Mouse (Mus musculus) gastrocnemius, postnatal 36 days (tissue): Measurements from ENCODE around the gene Ifitm3. TPM values are rescaled to one million over a fixed set of nuclear protein-coding genes. Genes with fewer than 3 reads are reported as not detected.
A peak's percentile ranks its signal among the peaks of the same experiment; 100 is the strongest.

Experiments
- DNase-seq, 2 experiments: peaks; one replicate each; pipeline ENCODE4 v3.0.0; 2022
- intact Hi-C: fragments of 180-260 bp; cut with DNase I; formaldehyde crosslinking; loops from one replicate; pipeline ENCODE4 v1.15.1; 2025
- long read RNA-seq, 2 experiments: library from polyadenylated mRNA; stranded (forward); transcript quantifications; one replicate each; pipeline ENCODE4 v2.0.0; 2021
- total RNA-seq, 2 experiments: library from RNA; stranded (reverse); gene quantifications; 2 replicates each; pipeline ENCODE4 v1.2.3; 2021

The Ifitm3 gene
- 10 to 100 TPM; 30.2 to 45.6 TPM for total RNA-seq
- long read RNA-seq, experiment 1, transcript Ifitm3-201 (2 exons, 678 nt), result major isoform, 58 of 64 reads
- long read RNA-seq, experiment 1, partial matches to known transcripts, result 6 of 64 reads
- long read RNA-seq, experiment 1, other reads (novel, unspliced or antisense), result 0 of 64 reads
- long read RNA-seq, experiment 2, transcript Ifitm3-201 (2 exons, 678 nt), result major isoform, 41 of 41 reads
- long read RNA-seq, experiment 2, partial matches to known transcripts, result 0 of 41 reads
- long read RNA-seq, experiment 2, other reads (novel, unspliced or antisense), result 0 of 41 reads

DNA sequence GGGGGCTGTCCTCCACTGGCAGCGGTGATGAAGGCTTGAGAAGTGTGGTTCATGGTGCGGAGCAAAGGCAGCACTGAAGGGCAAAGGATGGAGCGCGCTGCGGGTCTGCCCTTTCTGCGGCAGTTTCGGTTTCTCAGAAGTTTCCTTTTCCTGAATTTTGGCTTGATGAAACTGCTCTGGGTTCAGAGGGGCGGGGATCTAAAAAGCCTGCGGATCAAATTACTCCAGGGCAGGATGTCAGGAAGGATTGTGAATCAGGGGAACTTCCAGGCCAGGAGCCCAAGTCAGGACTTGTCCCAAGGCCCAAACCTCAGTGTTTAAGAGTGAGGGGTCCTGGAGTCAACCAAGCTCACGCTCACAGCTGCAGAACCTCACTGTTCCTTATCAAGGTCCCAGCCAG is at the start of gene Ifitm3:
Gene Ifitm3 (minus strand): TSS at position 178 of the 400 bp plus-strand sequence.
- intact Hi-C loops, result loop anchor here (2.0 to 5.0 kb wide), 2 partner anchors 30 to 162 kb away; partner anchors contain the start of gene Rnh1
- peak; percentile 44 to 53 for DNase-seq

DNA sequence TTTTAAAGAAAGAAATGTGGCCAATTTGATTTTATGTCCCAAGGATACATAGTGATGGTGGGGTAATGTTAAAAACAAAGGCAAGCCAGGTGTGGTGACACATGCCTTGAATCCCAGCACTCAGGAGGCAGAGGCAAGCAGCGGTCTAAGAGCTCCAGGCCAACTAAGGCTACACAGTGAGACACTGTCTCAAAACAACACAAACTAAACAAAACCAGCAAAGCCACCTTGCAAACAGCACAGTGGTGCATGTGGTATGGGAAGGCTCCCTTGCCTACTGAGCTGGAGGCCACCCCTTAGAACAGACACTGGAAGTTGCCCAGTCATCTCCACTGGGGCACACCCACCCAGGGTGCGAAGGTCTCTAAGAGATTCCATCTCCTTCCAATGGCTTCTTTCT is 49.4 kb upstream of the Ifitm3 start:
- DNase-seq, result no peak
- intact Hi-C loops, result no loop called here

DNA sequence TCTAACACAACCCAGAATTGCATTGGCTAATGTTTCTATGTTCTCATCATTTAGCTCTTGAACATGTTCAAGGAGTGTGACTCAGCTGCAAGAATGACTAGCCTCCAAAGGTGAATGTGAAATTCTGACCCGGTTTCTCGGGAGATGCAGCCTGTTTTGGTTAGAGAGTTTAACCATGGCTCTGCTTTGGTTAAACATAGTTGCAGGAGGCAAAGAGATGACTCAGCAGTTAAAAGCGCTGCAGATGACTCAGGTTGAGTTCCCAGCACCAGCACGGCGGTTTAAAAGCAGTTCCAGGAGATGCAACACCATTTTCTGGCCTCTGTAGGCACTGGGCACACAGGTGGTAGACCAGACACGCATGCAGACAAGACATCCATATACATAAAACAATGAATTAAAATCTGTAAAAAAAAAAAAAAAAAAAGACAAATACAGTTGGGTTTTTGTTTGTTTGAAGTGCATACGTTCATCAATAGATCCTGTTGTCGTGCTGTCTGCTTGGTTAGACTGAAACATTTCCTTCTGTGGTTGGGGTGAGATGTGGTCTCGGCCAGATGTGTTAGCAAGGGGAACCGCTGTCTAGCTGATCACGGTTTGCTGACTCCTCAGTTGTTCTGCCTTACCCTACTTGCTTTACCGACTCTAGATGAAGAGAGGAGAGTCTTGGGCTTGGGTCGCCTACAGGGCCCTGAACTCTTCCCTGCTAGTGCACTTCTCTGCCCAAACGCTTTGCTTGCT is 48.2 kb upstream of the Ifitm3 start:
- intact Hi-C loops, result no loop called here
- DNase-seq, result no peak

DNA sequence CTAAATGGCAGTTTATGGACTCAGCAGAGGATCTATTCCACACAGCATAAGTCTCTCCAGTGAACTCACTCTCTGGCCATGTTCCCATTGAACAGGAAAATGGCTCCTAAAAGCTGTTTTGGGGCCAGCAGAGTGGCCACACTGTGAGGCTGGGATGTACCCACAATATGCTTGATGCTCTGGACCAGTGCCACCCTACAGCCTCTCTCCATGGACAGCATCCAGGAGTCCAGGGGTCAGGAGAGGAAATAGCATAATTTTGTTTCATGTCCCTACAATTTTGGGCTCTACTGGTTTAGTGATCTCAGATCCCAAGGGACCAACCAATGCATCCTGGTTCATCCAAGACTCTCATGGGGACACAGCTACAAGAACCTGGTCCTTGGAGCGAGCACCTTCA is 47.0 kb upstream of the Ifitm3 start:
- intact Hi-C loops, result no loop called here
- DNase-seq, result no peak

DNA sequence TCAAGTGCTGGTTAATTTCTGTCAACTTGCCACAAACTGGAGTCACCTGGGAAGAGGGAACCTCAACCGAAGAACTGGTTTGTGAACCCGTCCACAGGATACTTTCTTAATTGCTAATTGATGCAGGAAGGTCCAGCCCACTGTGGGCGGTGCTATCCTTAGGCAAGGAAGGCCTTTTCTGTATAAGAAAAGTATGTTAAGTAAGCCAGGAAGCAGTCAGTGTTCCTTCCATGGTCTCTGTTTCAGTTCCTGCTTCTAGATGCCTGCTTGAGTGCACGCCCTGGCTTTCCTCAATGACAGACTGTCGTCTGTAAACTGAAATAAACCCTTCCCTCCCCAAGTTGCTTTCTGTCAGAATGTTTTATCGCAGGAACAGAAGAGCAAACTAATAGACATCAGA is 46.4 kb upstream of the Ifitm3 start:
- intact Hi-C loops, result no loop called here
- DNase-seq, result no peak

DNA sequence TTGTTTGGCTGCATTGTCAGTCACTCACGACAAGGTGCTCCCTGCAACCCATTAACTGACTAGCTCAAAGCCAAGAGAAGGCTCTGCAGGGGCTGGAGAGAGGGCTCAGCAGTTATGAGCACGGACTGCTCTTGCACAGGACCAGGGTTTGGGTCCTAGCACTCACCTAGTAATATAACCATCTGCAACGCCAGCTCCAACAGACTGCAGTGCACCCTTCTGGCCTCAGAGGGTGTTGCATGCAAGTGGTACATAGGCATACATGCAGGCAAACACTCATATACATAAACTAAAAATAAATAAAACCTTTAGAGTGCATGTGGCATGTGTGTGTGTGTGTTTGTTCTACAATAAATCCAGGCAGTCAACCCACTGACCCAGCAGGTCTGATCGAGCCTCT is 45.2 kb upstream of the Ifitm3 start:
- no peak for DNase-seq
- intact Hi-C loops, result no loop called here

DNA sequence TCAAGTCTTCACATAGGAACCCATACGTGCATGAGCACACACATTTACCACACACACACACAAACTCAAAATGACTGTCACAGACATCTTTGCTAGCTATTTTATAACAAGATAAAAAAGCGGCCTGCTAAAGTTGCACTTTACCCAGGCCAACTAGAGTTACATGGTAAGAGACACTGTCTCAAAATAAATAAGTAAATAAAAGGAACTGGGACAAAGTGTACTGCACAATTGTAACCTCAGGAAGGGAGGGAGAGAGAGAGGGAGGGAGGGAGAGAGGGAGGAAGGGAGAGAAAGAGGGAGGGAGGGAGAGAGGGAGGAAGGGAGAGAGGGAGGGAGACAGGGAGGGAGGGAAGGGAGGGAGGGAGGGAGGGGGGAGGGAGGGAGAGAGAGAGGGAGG is 41.9 kb upstream of the Ifitm3 start:
- intact Hi-C loops, result no loop called here
- DNase-seq, result no peak

DNA sequence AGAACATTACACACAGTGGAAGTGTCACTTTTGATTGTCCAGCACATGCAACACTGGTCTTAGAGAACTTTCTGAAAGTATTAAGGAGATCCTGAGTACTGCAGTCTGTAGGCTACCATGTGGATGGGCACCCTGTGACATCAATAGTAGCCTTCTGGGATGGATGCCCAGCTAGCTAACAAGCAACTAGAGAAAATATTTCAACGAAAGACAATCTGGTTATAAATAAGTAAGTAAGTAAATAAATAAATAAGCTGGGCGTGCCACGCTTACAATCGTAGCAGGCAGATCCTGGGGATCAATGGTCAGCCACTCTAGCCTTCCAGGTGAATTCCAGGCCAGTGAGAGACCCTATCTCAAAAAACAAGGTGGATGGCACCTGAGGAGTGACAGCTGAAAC is 41.4 kb upstream of the Ifitm3 start:
- intact Hi-C loops, result no loop called here
- DNase-seq, result no peak

DNA sequence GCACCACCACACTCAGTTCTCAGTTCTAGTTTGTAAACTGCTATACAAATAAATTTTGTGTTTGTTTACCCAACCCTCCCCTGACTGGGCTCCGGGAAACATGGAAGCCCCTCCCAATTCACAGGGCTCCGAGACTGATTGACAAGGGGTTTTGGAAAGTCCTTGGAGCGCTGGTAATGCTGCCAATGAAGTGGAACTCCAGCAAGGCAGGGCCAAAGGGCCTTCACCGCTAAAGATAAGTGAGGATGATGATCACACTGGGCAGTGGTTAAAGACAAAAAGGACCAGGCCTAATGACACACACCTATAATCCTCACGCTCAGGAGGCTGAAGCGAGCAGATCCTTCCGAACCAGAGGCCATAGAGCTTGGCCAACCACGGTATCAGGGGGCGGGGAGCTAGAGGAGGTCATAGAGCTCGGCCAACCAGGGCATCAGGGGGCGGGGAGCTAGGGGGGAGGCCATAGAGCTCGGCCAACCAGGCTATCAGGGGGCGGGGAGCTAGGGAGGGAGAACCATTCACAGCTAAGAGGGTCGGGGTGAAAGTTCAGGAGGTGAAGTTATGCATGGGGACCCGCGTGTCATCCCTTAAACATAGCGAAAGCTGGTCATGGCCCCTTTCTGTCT is 40.6 kb upstream of the Ifitm3 start:
- DNase-seq, result no peak
- intact Hi-C loops, result no loop called here

DNA sequence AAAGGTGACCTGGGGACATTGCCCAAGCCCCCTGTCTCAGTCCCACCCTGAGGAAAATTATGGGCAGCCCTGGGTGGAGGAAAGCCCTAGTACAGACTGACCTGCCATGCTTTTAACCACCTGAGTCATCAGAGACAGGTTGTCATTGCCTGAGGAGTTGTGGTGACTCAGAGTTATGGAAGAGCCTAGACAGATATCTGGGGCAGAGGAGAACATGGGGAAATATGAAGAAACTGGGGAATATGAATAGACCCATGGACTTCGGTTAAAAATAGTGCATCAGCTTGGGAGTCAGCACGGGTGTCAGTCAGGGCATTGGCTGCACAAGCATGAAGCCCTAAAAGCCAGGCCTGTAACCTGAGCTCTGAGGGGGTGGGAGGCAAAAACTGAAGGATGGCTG is 38.8 kb upstream of the Ifitm3 start:
- no peak for DNase-seq
- intact Hi-C loops, result loop anchor here (5.0 kb wide), 2 partner anchors 92 to 207 kb away; partner anchors contain the start of genes Gm45717 and Ifitm2

DNA sequence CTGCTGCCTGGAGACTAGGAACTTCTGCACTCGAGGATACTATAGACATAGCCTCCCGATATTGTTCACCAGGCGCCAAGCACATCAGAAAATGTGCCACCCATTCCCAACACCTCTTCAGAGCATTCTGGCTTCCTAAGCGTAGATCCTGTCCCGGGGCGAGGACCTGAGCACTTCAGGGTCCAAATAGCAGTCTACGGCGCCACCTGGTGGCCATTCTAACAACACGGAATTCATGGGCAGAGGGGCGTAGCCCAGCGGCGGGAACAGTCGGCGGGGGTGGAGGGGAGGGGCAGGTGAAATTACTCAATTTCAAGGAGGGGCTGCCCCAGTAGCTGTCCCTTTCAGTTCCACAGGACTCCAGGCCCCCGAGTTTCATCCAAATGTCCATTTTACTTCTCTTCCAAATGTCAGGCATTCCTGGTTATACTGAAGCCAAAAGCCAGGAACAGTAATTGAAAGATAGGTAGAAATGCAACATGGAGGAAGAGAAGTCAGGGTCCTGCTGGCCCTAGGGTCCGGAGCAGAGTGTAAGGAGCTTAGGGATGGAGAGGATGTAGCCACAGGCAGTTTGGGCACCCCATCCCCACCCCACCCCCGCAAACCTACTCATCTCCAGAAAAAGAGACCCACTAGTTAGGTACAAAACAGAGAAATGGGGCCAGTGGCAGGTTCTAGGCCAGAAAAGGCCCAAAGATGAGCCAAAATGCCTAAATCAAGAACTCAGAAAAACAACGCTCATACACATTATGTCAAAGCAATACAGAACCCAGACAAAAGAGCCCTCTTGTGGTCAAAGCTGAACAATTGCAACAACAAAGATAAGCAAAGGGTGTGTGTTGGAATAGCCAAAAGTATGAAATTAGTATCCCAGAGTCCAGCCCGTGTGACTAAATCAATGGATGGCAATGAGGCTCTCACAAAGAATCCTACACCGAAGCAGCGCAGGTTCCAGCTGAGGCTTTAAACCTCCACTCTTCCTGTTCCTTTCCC is 38.0 kb upstream of the Ifitm3 start:
- intact Hi-C loops, result loop anchor here (5.0 kb wide), 2 partner anchors 91 to 206 kb away; partner anchors contain the start of genes Gm45717 and Ifitm2
- DNase-seq, result peak; percentile 90 to 91

DNA sequence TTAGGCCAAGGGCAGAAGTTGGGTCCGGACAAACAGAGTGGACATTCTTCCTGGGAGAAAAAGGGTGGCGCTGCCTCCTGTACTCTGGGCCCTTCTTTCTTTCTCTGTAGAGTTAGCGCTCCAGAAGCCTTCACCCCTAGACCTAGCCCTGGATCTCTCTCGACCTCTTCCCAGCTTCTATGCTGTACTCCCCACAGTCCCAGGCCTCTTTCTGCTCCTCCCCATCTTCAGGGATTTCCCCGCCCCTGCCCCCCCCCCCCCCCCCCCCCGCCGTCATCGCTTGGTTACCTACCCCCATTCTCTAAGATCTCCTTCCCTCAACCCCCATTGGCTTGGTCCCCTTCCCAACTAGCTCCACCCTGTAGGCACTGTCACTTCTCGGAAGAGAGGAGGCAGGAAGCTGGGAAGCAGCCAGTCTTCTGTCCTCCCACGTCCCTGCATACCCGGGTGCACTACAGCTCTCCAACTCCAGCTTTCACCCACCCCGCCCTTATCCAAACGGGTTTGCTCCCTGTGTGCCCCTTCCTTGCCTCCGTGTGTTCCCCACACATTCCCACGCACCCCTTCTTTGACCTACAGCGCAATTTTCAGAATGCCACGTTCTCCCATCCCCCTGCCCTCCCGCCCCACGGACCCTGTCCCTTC is 37.1 kb upstream of the Ifitm3 start:
- DNase-seq, result peak; percentile 71 to 84
- intact Hi-C loops, result loop anchor here (2.0 to 5.0 kb wide), 4 partner anchors 39 to 205 kb away; partner anchors contain the start of genes Gm45717 and Ifitm2

DNA sequence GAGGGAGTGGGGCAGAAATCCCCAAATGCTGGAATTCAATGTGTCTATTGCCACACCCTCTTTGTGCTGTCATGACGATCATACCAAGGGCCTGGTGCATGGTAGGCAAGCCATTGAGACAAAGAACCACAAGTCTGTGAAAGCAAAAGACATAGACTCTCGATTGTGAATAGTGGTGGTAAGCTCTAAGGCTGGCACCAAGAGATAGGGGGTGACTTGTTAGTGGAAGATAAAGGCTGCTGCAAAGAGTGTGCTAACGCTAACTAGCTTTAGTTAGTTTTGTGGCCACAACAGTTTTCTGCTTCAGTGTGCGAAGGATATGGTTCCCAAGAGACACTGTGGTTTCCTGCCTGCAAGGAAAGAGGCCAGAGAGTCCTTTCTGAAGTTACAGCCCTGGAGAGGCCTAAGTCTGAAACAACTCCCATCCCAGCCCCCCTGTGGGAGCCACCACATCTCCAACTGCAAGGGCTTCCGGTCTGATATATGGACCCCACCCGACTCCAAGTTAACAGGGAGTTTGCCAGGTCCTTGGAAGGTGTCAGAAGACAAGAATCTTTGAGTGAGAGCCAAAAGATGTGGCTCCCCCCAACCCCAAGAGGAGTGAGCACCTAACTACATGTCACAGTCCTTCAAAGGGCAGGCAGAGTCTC is 36.5 kb upstream of the Ifitm3 start:
- no peak for DNase-seq
- intact Hi-C loops, result loop anchor here (2.0 to 5.0 kb wide), 4 partner anchors 38 to 205 kb away; partner anchors contain the start of genes Gm45717 and Ifitm2

DNA sequence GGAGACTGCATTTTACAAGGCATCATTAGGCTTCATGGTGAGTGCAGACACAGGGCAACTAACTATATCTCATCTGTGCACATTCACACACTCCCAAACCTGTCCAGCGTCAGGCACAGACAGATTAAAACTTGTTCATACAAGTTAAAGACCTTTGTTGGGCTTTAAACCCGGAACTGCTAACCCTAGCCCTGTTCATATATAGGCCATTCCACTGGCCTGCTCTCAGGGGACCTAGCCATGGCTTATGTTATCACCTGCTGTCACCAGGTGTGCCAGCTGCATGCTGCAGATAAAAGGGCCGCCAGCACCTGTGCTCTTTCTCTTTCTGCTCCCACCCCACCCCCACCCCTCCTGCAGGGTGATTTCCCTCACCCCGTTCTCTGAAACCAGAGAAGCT is 32.0 kb upstream of the Ifitm3 start:
- intact Hi-C loops, result no loop called here
- DNase-seq, result no peak

DNA sequence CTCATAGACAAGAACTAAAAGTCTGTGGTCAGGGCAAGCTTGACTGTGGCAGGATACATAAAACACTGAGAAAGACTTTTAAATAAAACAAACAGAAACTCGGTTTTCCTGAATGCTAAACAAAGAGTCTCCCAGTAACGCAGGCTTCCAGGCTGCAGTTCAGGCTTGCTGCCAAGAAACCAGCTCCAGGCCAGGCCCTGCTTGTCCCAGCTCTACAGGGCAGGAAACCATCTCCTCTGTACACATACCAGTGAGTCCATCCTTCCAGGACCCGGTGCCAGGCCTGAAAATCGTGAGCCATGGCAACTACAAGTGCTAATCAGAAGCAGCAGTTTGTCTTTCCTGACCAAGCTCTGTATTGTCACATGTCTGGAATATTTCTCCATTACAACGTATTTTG is 31.1 kb upstream of the Ifitm3 start:
- peak; percentile 69 to 74 for DNase-seq
- intact Hi-C loops, result loop anchor here (2.0 kb wide), 1 partner anchor 31 kb away; the partner anchor contains the start of gene Ifitm3

DNA sequence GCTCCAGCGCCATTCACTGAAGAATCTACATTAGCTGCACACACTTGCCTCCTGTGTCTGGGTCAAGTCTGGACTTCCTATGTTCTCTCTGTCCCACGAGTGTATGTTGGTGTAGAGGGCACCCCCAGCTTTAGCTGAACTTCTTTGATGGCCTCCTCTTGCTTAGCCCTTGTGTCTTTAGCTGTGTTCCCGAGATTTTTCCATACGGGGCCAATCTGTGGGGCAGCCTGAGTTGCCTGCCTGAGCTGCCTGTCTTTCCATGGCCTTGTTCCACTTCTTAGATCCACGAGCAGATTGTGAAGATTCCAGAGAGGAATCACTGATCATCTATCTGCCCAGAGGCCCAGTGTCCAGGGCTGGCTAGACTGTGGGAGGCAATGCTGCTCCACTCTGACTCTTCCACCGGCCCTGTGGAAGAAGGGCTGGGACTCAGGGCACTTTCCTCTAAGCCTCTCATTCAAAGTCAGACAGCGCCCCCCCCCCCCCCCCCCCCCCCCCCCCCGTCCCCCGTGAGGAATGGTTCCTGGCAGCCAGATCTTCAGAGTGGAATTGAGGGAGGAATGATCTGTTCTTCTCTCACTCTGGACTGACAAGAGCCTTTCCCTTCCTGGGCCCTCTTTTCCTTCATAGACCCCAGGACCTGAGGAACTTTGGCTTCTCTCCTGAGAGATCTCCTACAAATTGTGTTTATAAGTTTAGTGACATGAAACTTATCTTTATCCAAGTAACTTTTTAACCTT is 30.5 kb upstream of the Ifitm3 start:
- intact Hi-C loops, result loop anchor here (2.0 kb wide), 1 partner anchor 30 kb away; the partner anchor contains the start of gene Ifitm3
- no peak for DNase-seq

DNA sequence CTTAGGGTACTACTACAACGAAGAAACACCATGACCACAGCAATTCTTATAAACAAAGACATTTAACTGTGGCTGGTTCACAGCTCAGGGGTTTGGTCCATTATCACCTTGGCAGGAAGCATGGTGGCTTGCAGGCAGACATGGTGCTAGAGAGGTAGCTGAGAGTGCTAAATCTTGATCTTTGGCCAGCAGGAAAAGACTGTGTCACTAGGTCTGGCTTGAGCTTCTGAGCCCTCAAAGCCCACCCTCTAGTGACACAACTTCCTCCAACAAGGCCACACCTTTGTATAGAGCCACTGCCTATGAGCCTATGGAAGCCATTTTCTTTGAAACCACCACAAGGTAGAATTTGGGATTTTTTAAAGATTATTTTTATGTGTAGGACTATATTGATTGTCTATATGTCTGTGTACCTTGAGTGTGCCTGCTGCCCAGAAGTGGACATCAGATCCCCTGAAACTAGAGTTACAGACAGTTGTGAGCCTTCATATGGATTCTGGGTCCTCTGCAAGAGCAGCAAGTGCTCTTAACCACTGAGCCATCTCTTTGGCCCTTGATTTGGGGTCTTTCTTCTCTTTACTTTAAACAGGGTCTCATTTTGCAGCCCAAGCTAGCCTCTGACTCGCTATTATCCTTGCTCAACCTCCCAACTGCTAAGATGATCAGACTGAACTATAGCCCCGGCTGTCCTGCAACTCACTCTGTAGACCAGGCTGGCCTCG is 29.0 kb upstream of the Ifitm3 start:
- intact Hi-C loops, result loop anchor here (2.0 kb wide), 1 partner anchor 29 kb away; the partner anchor contains the start of gene Ifitm3
- no peak for DNase-seq
